Mouse (Mus musculus) neutrophil, adult 65 days (primary cell): Measurements from ENCODE around the gene Gm45261. TPM values are rescaled to one million over a fixed set of nuclear protein-coding genes. Genes with fewer than 3 reads are reported as not detected.

Source experiments
- total RNA-seq: library from RNA; stranded (reverse); gene quantifications from 2 replicates; pipeline ENCODE4 v1.2.4, GENCODE M21; 2023

Gene Gm45261
- not detected in 2 replicates for total RNA-seq

DNA sequence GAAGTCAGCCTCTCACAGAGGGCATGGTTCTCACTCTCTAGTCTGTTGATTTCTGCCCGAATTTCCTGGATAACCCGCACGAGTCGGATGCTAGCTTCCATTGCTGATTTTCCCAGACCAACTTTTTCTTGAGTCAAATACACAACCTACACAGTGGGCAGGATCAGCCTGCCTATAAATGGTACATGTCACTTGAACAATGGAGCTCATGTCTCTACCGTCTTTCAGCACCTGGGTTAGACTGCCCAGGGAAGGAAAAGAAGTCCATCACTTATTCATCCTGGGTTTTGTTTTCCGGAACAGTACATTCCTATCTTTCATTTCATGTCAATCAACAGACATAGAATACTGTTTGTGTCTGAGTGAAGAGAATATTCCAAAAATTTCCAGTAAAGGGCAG lies at the start of gene Gm45261:
Gene Gm45261, minus strand, starts transcription at position 101 of the 400 bp plus-strand sequence.

Other genes with a start within 250 kb of the Gm45261 start
- gene Fam124b, start 243.0 kb downstream of the Gm45261 start, total RNA-seq = not detected in 2 replicates
- 152 and 166 TPM in 2 replicates for gene Cul3, start 121.0 kb downstream of the Gm45261 start, total RNA-seq